ENCODE assay signal across 17 mouse cellular contexts in the genomic region with DNA sequence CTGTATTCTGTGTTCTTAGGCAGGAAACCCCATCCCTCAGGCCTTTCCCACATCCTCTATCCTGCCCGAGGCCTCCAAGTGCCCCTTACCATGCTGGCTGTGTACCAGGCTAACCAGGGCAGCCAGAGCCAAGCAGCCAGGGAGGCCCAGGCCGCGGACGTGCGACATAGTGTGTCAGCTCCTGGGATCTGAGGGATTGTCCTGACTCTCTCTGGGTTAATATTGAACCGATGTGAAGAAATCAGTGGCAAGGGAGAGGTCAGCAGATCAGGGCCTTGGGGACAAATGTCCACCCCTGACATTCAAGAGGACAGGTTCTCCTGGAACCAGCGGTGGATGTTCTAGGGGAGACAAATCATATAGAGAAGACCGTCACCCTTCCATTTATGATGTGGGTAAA. TPM values are rescaled to one million over a fixed set of nuclear protein-coding genes. Genes with fewer than 3 reads are reported as not detected.
DNase-seq lines count a peak whose midpoint lies in the region; TF ChIP-seq lines count a peak whose summit lies in the region.
"Had no signal": no experiment of that assay in that cellular context is flagged by ENCODE, and none has a peak within 500 bp of the region (broad histone marks: within the 10 kb centered on the region; RNA-seq: fewer than 3 reads in every experiment).

A gene (minus strand): TSS at position 186 of the 400 bp plus-strand sequence.

- H3K9me3 ChIP-seq in heart, embryonic 10.5 days, result no peaks in the 10 kb centered on the region
- H3K9me3 ChIP-seq in ES-E14 (ENCODE audit: control insufficient read depth, insufficient read depth, low read depth, low read length), result no peaks in the 10 kb centered on the region
- H3K9me3 ChIP-seq: embryonic facial prominence, embryonic 15.5 days; limb, embryonic 12.5 days had no signal

- peak within 1 kb of the TSS; percentile 31; the same call in 1 of the 2 replicates for H3K27ac ChIP-seq in heart, embryonic 10.5 days
- no peak within 1 kb of the TSS for H3K27ac ChIP-seq in ES-E14 (ENCODE audit: insufficient read depth, low read depth, low read length, poor library complexity, severe bottlenecking)
- peak within 1 kb of the TSS; percentile 91 for H3K27ac ChIP-seq in liver, adult 2 months (replicated peaks; ENCODE audit: insufficient read depth, low read depth, low read length)
- H3K27ac ChIP-seq in small intestine, adult 2 months (ENCODE audit: insufficient read depth, low read depth, low read length), result peak within 1 kb of the TSS; percentile 22; the same call in 1 of the 2 replicates
- H3K27ac ChIP-seq: embryonic facial prominence, embryonic 15.5 days; left cerebral cortex, adult 2 months; limb, embryonic 12.5 days had no signal

- H3K27me3 ChIP-seq in heart, embryonic 10.5 days (ENCODE audit: insufficient read depth, poor library complexity, severe bottlenecking), result no peaks in the 10 kb centered on the region
- no peaks in the 10 kb centered on the region for H3K27me3 ChIP-seq in liver, adult 2 months (ENCODE audit: control insufficient read depth, insufficient read depth, low read length)
- H3K27me3 ChIP-seq in small intestine, adult 2 months (ENCODE audit: control insufficient read depth, insufficient read depth, low read length), result no peaks in the 10 kb centered on the region
- H3K27me3 ChIP-seq: embryonic facial prominence, embryonic 15.5 days; limb, embryonic 12.5 days had no signal

- in situ Hi-C loops in ES-E14 (cut with MboI; ENCODE audit: low sequenced_read_pairs in 2 of 2, unreplicated experiment in 2 of 2), result no loop called here

- no peak for TF ChIP-seq CTCF in liver, adult 2 months (IDR thresholded peaks at IDR 0.05; ENCODE audit: low read depth, low read length)
- no peak for TF ChIP-seq CTCF in small intestine, adult 2 months (IDR thresholded peaks at IDR 0.05; ENCODE audit: extremely low read depth, insufficient read length, insufficient replicate concordance, low read depth, low read length)

- no peak within 1 kb of the TSS for H3K4me3 ChIP-seq in heart, embryonic 10.5 days
- H3K4me3 ChIP-seq in ES-E14 (ENCODE audit: insufficient read depth in 1 of 2, low read depth in 1 of 2, low read length in 2 of 2, poor library complexity in 1 of 2, severe bottlenecking in 1 of 2), result peak within 1 kb of the TSS; percentile 18 to 24; a peak in 3 of 4 replicates
- H3K4me3 ChIP-seq in liver, adult 2 months (ENCODE audit: insufficient read depth, low read depth, low read length), result peak within 1 kb of the TSS; percentile 90
- H3K4me3 ChIP-seq in small intestine, adult 2 months (ENCODE audit: low read depth, low read length), result no peak within 1 kb of the TSS
- H3K4me3 ChIP-seq: embryonic facial prominence, embryonic 15.5 days; left cerebral cortex, adult 2 months; limb, embryonic 12.5 days had no signal

- peak within 1 kb of the TSS; percentile 44 for H3K9ac ChIP-seq in ES-E14 (ENCODE audit: insufficient read depth, low read depth, low read length, poor library complexity, severe bottlenecking)
- peak within 1 kb of the TSS; percentile 94 for H3K9ac ChIP-seq in liver, adult 2 months (ENCODE audit: low read depth, low read length)
- H3K9ac ChIP-seq: embryonic facial prominence, embryonic 15.5 days; forebrain, postnatal 0 days; limb, embryonic 12.5 days had no signal

- H3K36me3 ChIP-seq in heart, embryonic 10.5 days, result no peaks in the 10 kb centered on the region
- H3K36me3 ChIP-seq in ES-E14 (ENCODE audit: control insufficient read depth, insufficient read depth, low read length, poor library complexity, severe bottlenecking), result no peaks in the 10 kb centered on the region
- peaks cover 16% of the 10 kb centered on the region; the same call in 1 of the 2 replicates for H3K36me3 ChIP-seq in liver, adult 2 months (ENCODE audit: control insufficient read depth, insufficient read depth, low read length)
- no peaks in the 10 kb centered on the region for H3K36me3 ChIP-seq in small intestine, adult 2 months (ENCODE audit: control insufficient read depth, insufficient read depth, low read length)
- H3K36me3 ChIP-seq: embryonic facial prominence, embryonic 15.5 days; limb, embryonic 12.5 days had no signal

- no peak for DNase-seq in heart, embryonic 10.5 days (ENCODE audit: low spot score)
- DNase-seq in heart, adult 18-20 months, result no peak
- no peak for DNase-seq in ES-E14 (ENCODE audit: low read depth, low spot score)
- peak; percentile 97 for DNase-seq in liver, adult 2 months (ENCODE audit: extremely low read depth, low read depth, low spot score)
- DNase-seq in spleen, postnatal 36 days (ENCODE audit: low spot score in 2 of 2), result no peak
- DNase-seq in kidney, postnatal 14 days, result no peak
- no peak for DNase-seq in cerebellum, adult 11 months
- DNase-seq: forebrain, postnatal 0 days; gastrocnemius, postnatal 10 days; heart, postnatal 4 days; lung, postnatal 10 days had no signal

- TF ChIP-seq POLR2A in liver, adult 2 months (IDR thresholded peaks at IDR 0.05; ENCODE audit: extremely low read depth, insufficient read depth, low read length), result peak; percentile 97
- TF ChIP-seq POLR2A in small intestine, adult 2 months (IDR thresholded peaks at IDR 0.05; ENCODE audit: low read depth, low read length), result no peak

- 86% methylated on average over 8 of the region's 8 CpGs for WGBS in heart, embryonic 10.5 days
- WGBS in liver, adult 2 months, result 28% methylated on average over 8 of the region's 8 CpGs
- 84% methylated on average over 8 of the region's 8 CpGs for WGBS in small intestine, adult 2 months

- H3K79me2 ChIP-seq in liver, adult 2 months (ENCODE audit: control insufficient read depth, insufficient read depth, low read length), result peaks cover 16% of the 10 kb centered on the region; the same call in 1 of the 2 replicates

- H3K4me1 ChIP-seq in heart, embryonic 10.5 days, result peaks cover 19% of the 10 kb centered on the region
- H3K4me1 ChIP-seq in ES-E14 (ENCODE audit: control insufficient read depth in 2 of 2, insufficient read depth in 2 of 2, low read length in 2 of 2, poor library complexity in 1 of 2), result peaks cover 0 to 22% of the 10 kb centered on the region in 2 experiments; a peak in 3 of 4 replicates
- H3K4me1 ChIP-seq in liver, adult 2 months (ENCODE audit: control insufficient read depth, insufficient read depth, low read length), result peaks cover 28% of the 10 kb centered on the region
- no peaks in the 10 kb centered on the region for H3K4me1 ChIP-seq in small intestine, adult 2 months (ENCODE audit: control insufficient read depth, insufficient read depth, insufficient read length, low read length)
- H3K4me1 ChIP-seq: embryonic facial prominence, embryonic 15.5 days; limb, embryonic 12.5 days had no signal

TF ChIP-seq in ES-E14, 5 proteins besides CTCF, POLR2A, EP300 and RAD21:
- no peak for TF ChIP-seq ZC3H11A (IDR thresholded peaks at IDR 0.05; ENCODE audit: borderline replicate concordance, low read depth, low read length)
- no peak for TF ChIP-seq CHD2 (IDR thresholded peaks at IDR 0.05; ENCODE audit: low read depth, low read length)
- TF ChIP-seq MAFK (IDR thresholded peaks at IDR 0.05; ENCODE audit: insufficient read depth, low read depth, low read length), result no peak
- TF ChIP-seq HCFC1 (IDR thresholded peaks at IDR 0.05; ENCODE audit: borderline replicate concordance, insufficient read depth, low read length), result no peak
- no peak for TF ChIP-seq ZNF384 (IDR thresholded peaks at IDR 0.05; ENCODE audit: low read depth, low read length)

RNA-seq across cellular contexts. Expression of the gene that starts here (rescaled TPM):
- 0.73 and 15.9 TPM in 2 replicates for polyA plus RNA-seq in heart, embryonic 10.5 days (2016; fragmentation: Nextera tagmentation; extraction: Ambion mirVana)
- total RNA-seq in heart, adult 18-20 months (2021), result not detected
- total RNA-seq in ES-E14 (2012; rRNA removed), result 1.4 and 2.0 TPM in 2 replicates
- 1,668 and 1,838 TPM in 2 replicates for total RNA-seq in liver, adult 2 months (2014; rRNA removed)
- 2,018 and 2,057 TPM in 2 replicates for polyA plus RNA-seq in liver, adult 2 months (2012; rRNA removed)
- polyA plus RNA-seq in small intestine, adult 2 months (2012; rRNA removed), result 0.20 and 0.79 TPM in 2 replicates
- total RNA-seq: forebrain, postnatal 0 days; monocyte, adult 5-6 weeks had no signal
- polyA plus RNA-seq: forebrain, postnatal 0 days; kidney, embryonic 14.5 days had no signal

Comparison
In these comparisons a context has a peak if more than half of its experiments do, and no peak if none do; other contexts are left out.
1. RNA of the gene that starts here (total RNA-seq): 1,668 to 1,838 TPM in liver, adult 2 months; 1.4 to 2.0 TPM in ES-E14 and not detected in heart, adult 18-20 months; every median in the first group is over 100 times any median in the second.
2. RNA of the gene that starts here (polyA plus RNA-seq): 2,018 to 2,057 TPM in liver, adult 2 months; 0.73 to 15.9 TPM in heart, embryonic 10.5 days and 0.20 to 0.79 TPM in small intestine, adult 2 months; every median in the first group is over 100 times any median in the second.
3. H3K4me3 ChIP-seq: peak in ES-E14 (2 of 2) and liver, adult 2 months (single experiment); none in heart, embryonic 10.5 days (single experiment) and small intestine, adult 2 months (single experiment).